Mouse (Mus musculus) embryonic facial prominence, embryonic 14.5 days (tissue): Measurements from ENCODE around the gene Fam217b. TPM values are rescaled to one million over a fixed set of nuclear protein-coding genes. Genes with fewer than 3 reads are reported as not detected.

Experiments
- ATAC-seq: fragments of 200-750 bp; cut with Nextera tagmentation; 2 replicates; pipeline ENCODE4 v1.8.0; 2017; ENCODE audit warnings: low read depth, moderate number of reproducible peaks, moderate TSS enrichment
- DNase-seq: peaks from one replicate; pipeline ENCODE4 v3.0.0-alpha.2; 2015; ENCODE audit warnings: low spot score
- H3K27ac ChIP-seq: fragments of 300-500 bp; sonication (generic); replicated peaks from 2 replicates; pipeline ENCODE4 v1.5.1; 2014; ENCODE audit warnings: low read depth, mild to moderate bottlenecking, low read length, moderate library complexity
- H3K27me3 ChIP-seq: fragments of 300-500 bp; sonication (generic); replicated peaks from 2 replicates; pipeline ENCODE4 v1.6.1; 2014; ENCODE audit warnings: low read length; ENCODE audit not compliant: control insufficient read depth, insufficient read depth
- H3K36me3 ChIP-seq: fragments of 300-500 bp; sonication (generic); 2 replicates; pipeline ENCODE4 v1.6.1; 2014; ENCODE audit warnings: low read length, mixed read lengths; ENCODE audit not compliant: control insufficient read depth, insufficient read depth
- H3K4me1 ChIP-seq: fragments of 300-500 bp; sonication (generic); 2 replicates; pipeline ENCODE4 v1.6.1; 2014; ENCODE audit warnings: antibody characterized with exemption, low read length; ENCODE audit not compliant: control insufficient read depth, insufficient read depth
- H3K4me2 ChIP-seq: fragments of 300-500 bp; sonication (generic); 2 replicates; pipeline ENCODE4 v1.6.1; 2014; ENCODE audit warnings: low read depth, mild to moderate bottlenecking, low read length, moderate library complexity, mixed read lengths
- H3K4me3 ChIP-seq: fragments of 300-500 bp; sonication (generic); 2 replicates; pipeline ENCODE4 v1.5.1; 2014; ENCODE audit warnings: low read depth, mild to moderate bottlenecking, low read length
- H3K9ac ChIP-seq: fragments of 300-500 bp; sonication (generic); 2 replicates; pipeline ENCODE4 v1.6.1; 2014; ENCODE audit warnings: low read depth, mild to moderate bottlenecking, low read length, moderate library complexity, mixed read lengths
- H3K9me3 ChIP-seq: fragments of 300-500 bp; sonication (generic); 2 replicates; pipeline ENCODE4 v1.6.1; 2016; ENCODE audit warnings: low read length; ENCODE audit not compliant: control insufficient read depth
- WGBS: fragments of 180-500 bp; shearing (Covaris S2); extraction: QIAGEN DNeasy Blood & Tissue Kit; methylation state at CpG from one replicate; pipeline ENCODE4 v1.1.7; 2014; 5-methylcytosine and 5-hydroxymethylcytosine counted together
- polyA plus RNA-seq: library from polyadenylated mRNA; unstranded; fragments of >200 nt; fragmentation: Nextera tagmentation; extraction: Ambion mirVana; gene quantifications from 2 replicates; pipeline ENCODE4 v1.2.1, GENCODE M21; 2014

Gene Fam217b
- polyA plus RNA-seq, 1 experiment from 2014 or later, result 7.3 TPM

DNA sequence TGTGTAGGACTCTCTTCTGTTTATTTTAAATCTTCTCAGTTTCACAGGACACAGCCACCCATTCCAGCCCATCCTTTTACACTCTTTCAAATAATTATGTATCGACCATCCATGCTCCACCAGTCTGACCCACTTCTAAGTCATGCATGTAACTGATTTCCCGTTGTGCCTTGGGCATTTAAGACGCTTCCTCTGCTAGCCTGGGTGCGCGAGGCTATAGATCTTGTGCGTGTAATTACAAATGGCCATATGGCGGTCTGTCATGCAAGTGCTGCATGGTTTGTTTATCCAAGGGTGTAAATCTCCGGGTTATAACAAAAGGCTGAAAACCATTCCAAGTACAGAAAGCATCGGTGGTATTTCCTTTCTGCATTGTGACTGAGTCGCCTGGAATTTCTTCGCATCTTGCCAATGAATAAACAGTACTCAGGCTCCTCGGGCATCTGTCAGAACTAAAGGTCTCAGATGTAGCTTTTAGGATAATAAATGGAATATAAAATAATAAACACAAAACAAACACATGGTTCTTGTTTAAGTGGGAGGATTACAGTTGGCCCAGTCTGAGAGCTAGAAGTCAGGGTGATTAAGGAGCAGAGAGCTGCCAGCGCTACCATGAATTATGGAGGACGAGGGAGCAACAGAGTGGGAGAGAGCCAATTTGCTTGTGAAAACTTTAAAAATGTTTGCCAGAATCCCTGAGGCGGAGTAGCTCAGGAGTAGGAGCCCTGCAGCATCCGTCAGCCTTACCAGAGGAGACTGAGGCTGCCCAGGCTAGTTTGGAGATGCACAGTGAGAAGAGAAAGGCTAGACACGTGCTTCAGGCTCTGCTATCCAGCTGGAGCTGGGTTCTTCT is 40.6 kb downstream of the Fam217b start:
- peak; percentile 87 for ATAC-seq
- peaks cover 6% of the 10 kb centered on the region for H3K4me1 ChIP-seq
- no peaks in the 10 kb centered on the region for H3K36me3 ChIP-seq
- no peaks in the 10 kb centered on the region for H3K9me3 ChIP-seq
- peak; percentile 91 for DNase-seq
- peak overlapping the region; percentile 35 for H3K4me2 ChIP-seq
- H3K4me3 ChIP-seq, result no peak overlapping the region
- peak overlapping the region; percentile 74 for H3K27ac ChIP-seq
- no peak overlapping the region for H3K9ac ChIP-seq
- 15% methylated on average over 17 of the region's 17 CpGs for WGBS
- no peaks in the 10 kb centered on the region for H3K27me3 ChIP-seq

DNA sequence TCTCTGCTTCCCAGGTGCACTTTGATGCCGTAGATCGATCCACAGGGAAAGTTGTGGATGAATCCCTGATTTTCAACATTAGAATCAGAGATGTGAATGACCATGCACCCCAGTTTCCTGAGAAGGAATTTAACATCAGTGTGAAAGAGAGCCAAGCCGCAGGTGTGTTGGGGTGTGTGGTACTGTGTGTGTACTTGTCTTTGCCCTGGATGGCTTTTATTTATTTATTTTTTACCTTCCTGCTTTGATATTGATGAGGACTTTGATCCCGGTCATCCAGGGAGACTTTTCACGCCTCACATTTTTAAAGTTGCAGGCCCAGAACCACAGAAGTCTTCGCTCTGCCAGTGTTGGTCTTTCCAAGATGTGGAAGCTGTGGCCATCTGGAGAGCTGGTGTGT is 43.1 kb downstream of the Fam217b start:
- no peak overlapping the region for H3K9ac ChIP-seq
- no peaks in the 10 kb centered on the region for H3K9me3 ChIP-seq
- no peak for DNase-seq
- H3K36me3 ChIP-seq, result no peaks in the 10 kb centered on the region
- H3K4me1 ChIP-seq, result peaks cover 12% of the 10 kb centered on the region
- H3K4me2 ChIP-seq, result no peak overlapping the region
- H3K27me3 ChIP-seq, result no peaks in the 10 kb centered on the region
- ATAC-seq, result no peak
- no peak overlapping the region for H3K27ac ChIP-seq
- 92% methylated on average over 6 of the region's 6 CpGs for WGBS
- H3K4me3 ChIP-seq, result no peak overlapping the region

- H3K4me3 ChIP-seq, result no peak overlapping the region
- H3K27ac ChIP-seq, result no peak overlapping the region
- DNase-seq, result no peak
- no peaks in the 10 kb centered on the region for H3K36me3 ChIP-seq
- 58% methylated on average over 5 of the region's 5 CpGs for WGBS
- H3K9ac ChIP-seq, result no peak overlapping the region
- ATAC-seq, result peak; percentile 9; the same call in 1 of the 2 replicates
- no peaks in the 10 kb centered on the region for H3K27me3 ChIP-seq
- H3K4me2 ChIP-seq, result no peak overlapping the region
- peaks cover 9% of the 10 kb centered on the region for H3K4me1 ChIP-seq
- no peaks in the 10 kb centered on the region for H3K9me3 ChIP-seq
These were observed 46.0 kb downstream of the Fam217b start for GRCm38 (mm10) chr2:178460353-178460752.

DNA sequence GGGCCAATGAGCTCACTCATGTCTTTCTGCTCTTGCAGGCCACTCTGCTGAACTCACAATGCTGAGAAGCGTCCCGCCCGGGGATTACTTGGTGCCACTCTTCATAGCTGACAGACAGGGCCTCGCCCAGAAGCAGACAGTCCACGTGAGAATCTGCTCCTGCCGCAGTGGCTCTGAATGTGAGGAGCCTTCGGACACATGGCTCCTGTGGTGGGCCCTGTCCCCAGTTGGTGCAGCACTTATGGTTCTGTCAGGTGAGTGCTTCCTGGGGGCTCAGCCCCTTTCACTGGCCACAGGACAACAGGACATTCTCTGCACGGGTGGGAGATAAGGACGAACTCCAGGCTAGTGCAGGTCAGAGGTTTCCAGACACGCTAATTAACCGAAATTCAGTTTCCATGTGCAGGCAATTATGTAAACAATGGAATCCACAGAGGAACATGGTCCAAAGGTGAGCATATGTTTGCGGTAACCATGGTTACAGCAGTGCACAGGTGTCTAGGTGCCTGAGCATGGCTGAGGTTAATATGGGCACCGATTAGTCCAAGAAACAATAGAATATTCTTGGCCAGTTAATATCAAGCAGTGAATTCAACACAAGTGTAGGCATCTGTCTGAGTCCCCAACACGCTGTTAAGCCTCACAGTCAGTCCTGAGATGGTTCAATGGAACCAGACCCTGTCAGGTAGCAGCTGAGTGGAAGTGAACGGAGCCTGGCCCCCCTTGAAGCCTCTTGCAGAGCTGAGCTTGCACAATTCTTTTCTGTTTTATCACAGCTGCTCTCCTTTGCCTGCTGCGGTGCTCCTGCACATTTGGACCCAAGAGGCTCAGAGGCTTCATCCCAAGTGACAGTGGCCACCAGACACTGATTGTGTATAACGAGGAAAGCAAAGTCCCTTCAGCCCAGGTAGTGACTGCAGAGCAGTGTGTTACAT is 57.5 kb downstream of the Fam217b start:
- Histone ChIP-seq H3K4me2 (no peak overlapping the region), H3K9ac (no peak overlapping the region), H3K36me3 (no peaks in the 10 kb centered on the region), H3K27me3 (no peaks in the 10 kb centered on the region), H3K27ac (no peak overlapping the region), H3K4me3 (no peak overlapping the region), H3K9me3 (no peaks in the 10 kb centered on the region), H3K4me1 (no peaks in the 10 kb centered on the region)
- ATAC-seq (0 out of 2 replicates have a peak, but pooled peaks have one; percentile 38), DNase-seq (no peak)
- WGBS, result 61% methylated on average over 17 of the region's 17 CpGs

GRCm38 (mm10) chr2:178473916-178474315 is 59.6 kb downstream of the Fam217b start:
- H3K9me3 ChIP-seq, result no peaks in the 10 kb centered on the region
- no peaks in the 10 kb centered on the region for H3K27me3 ChIP-seq
- no peak overlapping the region for H3K9ac ChIP-seq
- no peak overlapping the region for H3K4me2 ChIP-seq
- DNase-seq (no peak), ATAC-seq (no peak)
- 76% methylated on average over 10 of the region's 10 CpGs for WGBS
- H3K4me3 ChIP-seq, result no peak overlapping the region
- no peak overlapping the region for H3K27ac ChIP-seq
- no peaks in the 10 kb centered on the region for H3K4me1 ChIP-seq
- no peaks in the 10 kb centered on the region for H3K36me3 ChIP-seq

Other genes starting within 250 kb of the Fam217b start
- gene Sycp2, start 6.8 kb upstream of the Fam217b start, polyA plus RNA-seq, result 0.18 TPM in 2 replicates
- 5.2 and 6.9 TPM in 2 replicates for gene Ppp1r3d, start 52 bp upstream of the Fam217b start, polyA plus RNA-seq
- gene Cdh26, start 16.0 kb downstream of the Fam217b start, polyA plus RNA-seq, result 2.5 and 3.9 TPM in 2 replicates